Mouse (Mus musculus): ENCODE measurements around the gene Kptn. TPM values are rescaled to one million over a fixed set of nuclear protein-coding genes. Genes with fewer than 3 reads are reported as not detected.

Gene Kptn
- polyA plus RNA-seq, 1 experiment from 2014 or later = 31.2 TPM

DNA sequence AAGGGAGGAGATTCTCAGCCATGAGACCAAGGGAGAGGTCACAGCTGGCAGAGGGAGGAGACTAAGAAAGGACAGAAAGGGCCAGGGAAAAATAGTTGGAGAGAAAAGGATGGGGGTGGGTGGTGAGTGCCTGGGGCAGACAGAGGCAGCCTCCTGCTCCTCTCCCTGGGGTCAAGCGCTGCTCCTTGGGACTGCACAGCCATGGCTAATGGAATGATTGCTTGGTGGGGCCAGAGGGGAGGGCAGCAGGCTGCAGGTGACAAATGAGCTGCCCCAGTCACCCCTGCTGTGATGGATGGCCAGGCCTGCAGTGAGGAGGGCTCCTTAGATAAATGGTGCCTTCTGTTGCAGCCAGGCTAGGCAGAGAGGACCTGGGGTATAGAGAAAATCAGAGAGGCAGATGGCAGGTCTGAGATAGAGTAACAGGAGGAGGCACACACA is 52.5 kb downstream of the Kptn start:
- Histone ChIP-seq H3K4me3 (ENCODE audit: control insufficient read depth in 1 of 2, insufficient read depth in 1 of 2, low read depth in 1 of 2, low read length in 2 of 2) (no peak overlapping the region), H3K4me2 (ENCODE audit: low read length) (no peak overlapping the region), H3K4me1 (ENCODE audit: control insufficient read depth in 2 of 2, insufficient read depth in 2 of 2, low read length in 2 of 2) (peaks cover 2 to 8% of the 10 kb centered on the region in 2 experiments; a peak in 2 of 4 replicates), H3K9me3 (ENCODE audit: control insufficient read depth, low read length) (peaks cover 7% of the 10 kb centered on the region; the same call in 1 of the 2 replicates), H3K9ac (ENCODE audit: low read length) (no peak overlapping the region), H3K36me3 (ENCODE audit: control insufficient read depth, insufficient read depth, low read length) (no peaks in the 10 kb centered on the region), H3K27ac (replicated peaks in 1 of 2; ENCODE audit: control insufficient read depth in 1 of 2, insufficient read depth in 1 of 2, low read depth in 2 of 2, low read length in 2 of 2) (no peak overlapping the region), H3K27me3 (ENCODE audit: control insufficient read depth, insufficient read depth, low read length) (peaks cover 4% of the 10 kb centered on the region; the same call in 1 of the 2 replicates)
- ATAC-seq (ENCODE audit: insufficient number of reproducible peaks, insufficient read depth, low FRiP score, low read depth) = no peak
- WGBS = 13% methylated on average over 1 of the region's 1 CpGs

DNA sequence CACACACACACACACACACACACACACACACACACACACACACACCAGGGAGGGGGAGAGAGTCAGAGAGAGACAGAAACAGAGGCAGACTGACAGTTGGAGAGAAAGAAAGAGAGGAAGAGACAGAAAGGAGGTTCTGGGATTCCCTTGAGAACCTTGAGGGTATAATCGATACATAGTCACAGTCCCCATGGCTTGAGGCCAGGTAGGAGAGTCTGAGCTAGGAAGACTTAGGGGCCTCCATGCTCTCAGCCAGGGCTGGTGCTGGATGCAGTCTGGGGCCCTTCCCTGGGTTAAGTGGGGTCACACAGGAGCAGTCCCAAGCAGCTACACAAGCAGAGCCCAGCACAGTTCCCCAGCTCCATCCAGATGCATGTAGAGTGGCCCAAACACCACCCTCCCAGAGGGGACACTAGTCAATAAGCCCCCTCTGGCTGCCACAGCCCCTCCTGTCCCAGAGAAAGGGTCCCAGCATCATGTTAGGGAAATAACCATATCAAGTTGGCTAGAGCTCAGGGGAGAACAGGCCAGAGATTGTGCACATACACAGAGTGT is 53.0 kb downstream of the Kptn start:
- H3K4me2 ChIP-seq (ENCODE audit: low read length) = no peak overlapping the region
- peaks cover 4% of the 10 kb centered on the region; the same call in 1 of the 2 replicates for H3K27me3 ChIP-seq (ENCODE audit: control insufficient read depth, insufficient read depth, low read length)
- no peaks in the 10 kb centered on the region for H3K36me3 ChIP-seq (ENCODE audit: control insufficient read depth, insufficient read depth, low read length)
- H3K9me3 ChIP-seq (ENCODE audit: control insufficient read depth, low read length) = peaks cover 6% of the 10 kb centered on the region; the same call in 1 of the 2 replicates
- no peak overlapping the region for H3K27ac ChIP-seq (replicated peaks in 1 of 2; ENCODE audit: control insufficient read depth in 1 of 2, insufficient read depth in 1 of 2, low read depth in 2 of 2, low read length in 2 of 2)
- WGBS = 54% methylated on average over 1 of the region's 1 CpGs
- no peak overlapping the region for H3K4me3 ChIP-seq (ENCODE audit: control insufficient read depth in 1 of 2, insufficient read depth in 1 of 2, low read depth in 1 of 2, low read length in 2 of 2)
- H3K4me1 ChIP-seq (ENCODE audit: control insufficient read depth in 2 of 2, insufficient read depth in 2 of 2, low read length in 2 of 2) = peaks cover 2 to 8% of the 10 kb centered on the region in 2 experiments; a peak in 2 of 4 replicates
- ATAC-seq (ENCODE audit: insufficient number of reproducible peaks, insufficient read depth, low FRiP score, low read depth) = no peak
- H3K9ac ChIP-seq (ENCODE audit: low read length) = no peak overlapping the region

DNA sequence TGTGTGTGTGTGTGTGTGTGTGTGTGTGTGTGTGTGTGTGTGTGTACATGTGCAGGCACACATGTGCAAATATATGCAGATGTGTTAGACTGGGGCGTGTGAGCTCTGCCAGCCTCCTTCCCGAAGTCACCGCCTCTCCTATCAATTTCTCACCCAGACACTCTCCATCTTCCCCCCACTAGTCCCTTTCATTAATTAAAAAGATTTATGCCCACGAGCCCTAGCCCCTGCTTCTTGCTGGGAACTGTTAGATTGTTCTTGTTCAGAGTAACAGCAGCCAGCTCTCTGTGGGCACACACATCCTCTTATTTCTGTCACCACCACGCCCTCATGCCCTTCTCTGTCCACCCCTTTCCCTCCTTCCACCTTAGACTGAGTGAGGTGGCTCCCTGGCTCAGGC is 53.5 kb downstream of the Kptn start:
- Histone ChIP-seq H3K4me1 (ENCODE audit: control insufficient read depth in 2 of 2, insufficient read depth in 2 of 2, low read length in 2 of 2) (peaks cover 2 to 8% of the 10 kb centered on the region in 2 experiments; a peak in 2 of 4 replicates), H3K4me2 (ENCODE audit: low read length) (no peak overlapping the region), H3K27ac (replicated peaks in 1 of 2; ENCODE audit: control insufficient read depth in 1 of 2, insufficient read depth in 1 of 2, low read depth in 2 of 2, low read length in 2 of 2) (no peak overlapping the region), H3K4me3 (ENCODE audit: control insufficient read depth in 1 of 2, insufficient read depth in 1 of 2, low read depth in 1 of 2, low read length in 2 of 2) (no peak overlapping the region), H3K27me3 (ENCODE audit: control insufficient read depth, insufficient read depth, low read length) (peaks cover 4% of the 10 kb centered on the region; the same call in 1 of the 2 replicates), H3K9me3 (ENCODE audit: control insufficient read depth, low read length) (0 out of 2 replicates have a peak, but pooled peaks cover 1% of the 10 kb centered on the region), H3K9ac (ENCODE audit: low read length) (no peak overlapping the region), H3K36me3 (ENCODE audit: control insufficient read depth, insufficient read depth, low read length) (no peaks in the 10 kb centered on the region)
- 58% methylated on average over 5 of the region's 5 CpGs for WGBS
- ATAC-seq (ENCODE audit: insufficient number of reproducible peaks, insufficient read depth, low FRiP score, low read depth) = no peak

DNA sequence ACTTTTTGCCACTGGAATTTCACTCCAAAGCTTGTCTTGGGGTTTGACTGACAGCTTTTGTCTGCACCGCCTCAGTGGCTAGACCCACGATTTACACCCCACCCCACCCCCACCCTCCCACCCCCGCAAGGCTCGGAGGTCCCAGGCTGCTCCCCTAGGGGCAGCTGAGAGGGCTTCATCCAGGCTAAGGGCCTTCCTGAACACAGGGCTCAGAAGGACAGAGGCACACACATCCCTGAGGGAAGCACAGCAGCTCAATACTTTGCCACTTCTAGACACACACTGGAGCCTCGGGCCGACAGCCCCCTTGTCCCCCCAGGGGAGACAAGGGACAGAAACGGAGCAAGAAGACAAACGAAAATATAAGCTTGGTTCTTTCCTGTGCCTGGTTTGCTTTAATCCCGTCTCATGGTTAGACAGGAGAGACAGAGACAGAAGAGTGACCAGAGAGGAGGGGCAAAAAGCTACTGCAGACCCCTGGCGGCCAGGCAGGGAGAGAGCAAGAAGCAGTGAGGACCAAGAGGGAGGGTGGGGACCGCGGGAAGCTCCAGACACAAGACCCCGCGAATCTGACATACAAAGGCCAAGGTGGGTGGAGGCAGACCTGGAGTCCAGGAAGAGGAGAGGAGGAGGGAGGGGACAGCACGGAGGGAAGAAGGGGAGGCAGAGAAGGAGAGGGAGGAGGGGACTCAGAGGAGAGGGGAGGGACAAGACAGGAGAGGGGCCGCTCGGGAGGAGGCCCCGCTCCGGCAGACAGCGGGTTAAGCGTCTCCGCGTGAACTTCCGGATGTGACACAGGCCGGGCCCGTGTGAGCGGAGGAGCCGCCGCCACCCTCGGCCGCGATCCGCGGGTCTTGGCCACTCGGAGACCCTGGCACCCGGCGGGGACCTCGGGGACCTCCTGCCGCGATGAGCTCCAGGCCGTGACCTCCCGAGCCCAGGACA is 55.2 kb downstream of the Kptn start, which contains the start of gene Meis3:
TSS of gene Meis3 (plus strand) at position 494 of the 945 bp plus-strand sequence.
- Histone ChIP-seq H3K4me1 (ENCODE audit: control insufficient read depth in 2 of 2, insufficient read depth in 2 of 2, low read length in 2 of 2) (peaks cover 2 to 8% of the 10 kb centered on the region in 2 experiments; a peak in 2 of 4 replicates), H3K36me3 (ENCODE audit: control insufficient read depth, insufficient read depth, low read length) (0 out of 2 replicates have a peak, but pooled peaks cover 4% of the 10 kb centered on the region), H3K4me2 (ENCODE audit: low read length) (peak within 1 kb of the TSS; percentile 86), H3K4me3 (ENCODE audit: control insufficient read depth in 1 of 2, insufficient read depth in 1 of 2, low read depth in 1 of 2, low read length in 2 of 2) (peak within 1 kb of the TSS; percentile 52 to 60), H3K27ac (replicated peaks in 1 of 2; ENCODE audit: control insufficient read depth in 1 of 2, insufficient read depth in 1 of 2, low read depth in 2 of 2, low read length in 2 of 2) (peak within 1 kb of the TSS in 1 of 2 experiments; percentile 19; a peak in 1 of 4 replicates), H3K9me3 (ENCODE audit: control insufficient read depth, low read length) (0 out of 2 replicates have a peak, but pooled peaks cover 4% of the 10 kb centered on the region), H3K9ac (ENCODE audit: low read length) (peak within 1 kb of the TSS; percentile 78), H3K27me3 (ENCODE audit: control insufficient read depth, insufficient read depth, low read length) (peaks cover 4% of the 10 kb centered on the region; the same call in 1 of the 2 replicates)
- under 1% methylated on average over 41 of the region's 42 CpGs for WGBS
- peak; percentile 66 for ATAC-seq (ENCODE audit: insufficient number of reproducible peaks, insufficient read depth, low FRiP score, low read depth)

DNA sequence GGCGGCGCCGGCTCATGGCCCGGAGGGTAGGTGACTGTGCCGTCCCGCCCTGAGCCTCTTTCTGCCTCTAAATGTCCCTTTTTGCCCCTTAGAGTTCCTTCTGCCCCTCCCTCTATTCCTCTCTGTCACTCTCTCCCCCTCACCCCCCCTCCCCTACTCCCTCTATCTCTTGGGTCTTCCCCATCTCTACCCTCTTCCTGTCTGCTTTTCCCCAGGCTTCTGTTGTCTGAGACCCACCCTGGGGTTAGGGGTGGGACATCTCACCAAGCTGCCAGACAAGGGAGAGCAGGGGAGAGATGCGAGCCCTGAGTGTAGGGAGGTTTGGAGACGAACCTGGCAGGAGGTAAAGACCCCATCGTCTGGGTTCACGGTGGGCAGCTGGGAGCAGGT is 55.8 kb downstream of the Kptn start:
- peaks cover 4% of the 10 kb centered on the region; the same call in 1 of the 2 replicates for H3K27me3 ChIP-seq (ENCODE audit: control insufficient read depth, insufficient read depth, low read length)

More for the DNA sequence above, 55.8 kb downstream of the Kptn start:
- Histone ChIP-seq H3K36me3 (ENCODE audit: control insufficient read depth, insufficient read depth, low read length) (0 out of 2 replicates have a peak, but pooled peaks cover 5% of the 10 kb centered on the region), H3K4me1 (ENCODE audit: control insufficient read depth in 2 of 2, insufficient read depth in 2 of 2, low read length in 2 of 2) (peaks cover 2 to 8% of the 10 kb centered on the region in 2 experiments; a peak in 2 of 4 replicates), H3K27ac (replicated peaks in 1 of 2; ENCODE audit: control insufficient read depth in 1 of 2, insufficient read depth in 1 of 2, low read depth in 2 of 2, low read length in 2 of 2) (peak overlapping the region in 1 of 2 experiments; percentile 19; a peak in 1 of 4 replicates), H3K4me3 (ENCODE audit: control insufficient read depth in 1 of 2, insufficient read depth in 1 of 2, low read depth in 1 of 2, low read length in 2 of 2) (peak overlapping the region; percentile 52 to 60), H3K9me3 (ENCODE audit: control insufficient read depth, low read length) (0 out of 2 replicates have a peak, but pooled peaks cover 4% of the 10 kb centered on the region), H3K4me2 (ENCODE audit: low read length) (peak overlapping the region; percentile 86), H3K9ac (ENCODE audit: low read length) (peak overlapping the region; percentile 78)
- no peak for ATAC-seq (ENCODE audit: insufficient number of reproducible peaks, insufficient read depth, low FRiP score, low read depth)
- 0% methylated on average over 10 of the region's 10 CpGs for WGBS

Other genes with a start within 250 kb of the Kptn start
- gene Crx, start 239.9 kb upstream of the Kptn start, polyA plus RNA-seq (2014; fragmentation: Nextera tagmentation; extraction: Ambion mirVana) = not detected in 2 replicates
- gene Crxos, start 237.3 kb upstream of the Kptn start, polyA plus RNA-seq (2014; fragmentation: Nextera tagmentation; extraction: Ambion mirVana) = not detected in 2 replicates
- gene Selenow, start 197.5 kb upstream of the Kptn start, polyA plus RNA-seq (2014; fragmentation: Nextera tagmentation; extraction: Ambion mirVana) = 828 and 831 TPM in 2 replicates
- 120 and 121 TPM in 2 replicates for gene Nop53, start 173.8 kb upstream of the Kptn start, polyA plus RNA-seq (2014; fragmentation: Nextera tagmentation; extraction: Ambion mirVana)
- 37.4 and 43.5 TPM in 2 replicates for gene Ehd2, start 152.3 kb upstream of the Kptn start, polyA plus RNA-seq (2014; fragmentation: Nextera tagmentation; extraction: Ambion mirVana)
- gene Bicra, start 72.0 kb upstream of the Kptn start, polyA plus RNA-seq (2014; fragmentation: Nextera tagmentation; extraction: Ambion mirVana) = 5.0 and 5.4 TPM in 2 replicates
- gene Zfp541, start 58.1 kb upstream of the Kptn start, polyA plus RNA-seq (2014; fragmentation: Nextera tagmentation; extraction: Ambion mirVana) = not detected in 2 replicates
- 159 and 161 TPM in 2 replicates for gene Napa, start 21.4 kb upstream of the Kptn start, polyA plus RNA-seq (2014; fragmentation: Nextera tagmentation; extraction: Ambion mirVana)
- 0.15 TPM in 2 replicates for gene Slc8a2, start 9.9 kb downstream of the Kptn start, polyA plus RNA-seq (2014; fragmentation: Nextera tagmentation; extraction: Ambion mirVana)
- 15.1 and 15.5 TPM in 2 replicates for gene Meis3, start 55.2 kb downstream of the Kptn start, polyA plus RNA-seq (2014; fragmentation: Nextera tagmentation; extraction: Ambion mirVana)
- gene Dhx34, start 102.1 kb downstream of the Kptn start, polyA plus RNA-seq (2014; fragmentation: Nextera tagmentation; extraction: Ambion mirVana) = 5.3 and 7.8 TPM in 2 replicates
- gene C5ar2, start 124.3 kb downstream of the Kptn start, polyA plus RNA-seq (2014; fragmentation: Nextera tagmentation; extraction: Ambion mirVana) = 0.80 and 0.94 TPM in 2 replicates
- gene C5ar1, start 139.6 kb downstream of the Kptn start, polyA plus RNA-seq (2014; fragmentation: Nextera tagmentation; extraction: Ambion mirVana) = 3.3 and 3.7 TPM in 2 replicates
- 9.9 and 11.7 TPM in 2 replicates for gene Inafm1, start 153.7 kb downstream of the Kptn start, polyA plus RNA-seq (2014; fragmentation: Nextera tagmentation; extraction: Ambion mirVana)
- 10.6 and 11.2 TPM in 2 replicates for gene Ccdc9, start 166.9 kb downstream of the Kptn start, polyA plus RNA-seq (2014; fragmentation: Nextera tagmentation; extraction: Ambion mirVana)
- gene Bbc3, start 188.5 kb downstream of the Kptn start, polyA plus RNA-seq (2014; fragmentation: Nextera tagmentation; extraction: Ambion mirVana) = 3.8 and 5.2 TPM in 2 replicates

Measured in heart, embryonic 14.5 days (tissue).